Mouse (Mus musculus): ENCODE data around the gene Kmt5c.

Kmt5c gene

DNA sequence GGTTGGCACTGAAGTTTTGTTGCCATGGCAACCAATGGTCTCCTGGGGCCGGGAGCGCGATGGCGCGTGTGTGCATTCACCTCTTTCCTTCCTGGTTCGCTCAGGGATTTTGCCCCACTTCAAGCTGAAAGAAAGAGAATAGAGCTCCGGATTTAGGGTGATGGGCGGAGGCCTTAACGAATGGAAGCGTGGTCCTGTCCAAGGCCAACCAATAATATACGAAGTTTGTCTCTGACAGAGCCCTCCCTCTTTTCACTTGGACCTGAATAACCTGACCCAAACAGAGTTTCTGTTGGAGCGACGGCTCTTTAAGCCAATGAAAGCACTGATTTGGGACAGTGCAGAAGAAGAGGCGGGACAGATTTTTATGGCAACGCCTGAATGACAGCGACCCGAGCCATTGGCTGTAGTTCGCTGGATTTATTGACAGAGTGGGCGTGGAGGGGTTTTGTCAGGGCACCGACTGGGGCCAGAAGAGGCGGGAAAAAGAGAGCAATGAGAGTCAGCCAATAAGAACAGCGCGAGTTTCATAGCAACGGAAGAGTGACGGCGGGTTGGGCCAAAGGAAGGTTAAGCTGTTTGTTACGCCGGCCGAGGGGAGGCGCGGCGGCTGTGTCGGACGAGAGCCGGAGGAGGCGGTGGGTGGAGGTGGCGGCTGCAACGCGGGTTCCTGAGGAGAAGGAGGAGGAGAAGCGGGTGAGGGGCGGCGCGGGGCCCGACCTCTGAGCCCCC, at the start of gene Kmt5c:
Gene Kmt5c, plus strand, starts transcription at position 572 of the 732 bp plus-strand sequence.
- peak; percentile 98 for DNase-seq (ENCODE audit: low read depth, low spot score)

- peak; percentile 82 for DNase-seq (ENCODE audit: low read depth, low spot score)
Observed at GRCm38 (mm10) chr7:4690387-4690786, 49.5 kb upstream of the Kmt5c start, which contains the start of gene Brsk1. Brsk1 (plus strand) TSS chr7:4690604.

DNA sequence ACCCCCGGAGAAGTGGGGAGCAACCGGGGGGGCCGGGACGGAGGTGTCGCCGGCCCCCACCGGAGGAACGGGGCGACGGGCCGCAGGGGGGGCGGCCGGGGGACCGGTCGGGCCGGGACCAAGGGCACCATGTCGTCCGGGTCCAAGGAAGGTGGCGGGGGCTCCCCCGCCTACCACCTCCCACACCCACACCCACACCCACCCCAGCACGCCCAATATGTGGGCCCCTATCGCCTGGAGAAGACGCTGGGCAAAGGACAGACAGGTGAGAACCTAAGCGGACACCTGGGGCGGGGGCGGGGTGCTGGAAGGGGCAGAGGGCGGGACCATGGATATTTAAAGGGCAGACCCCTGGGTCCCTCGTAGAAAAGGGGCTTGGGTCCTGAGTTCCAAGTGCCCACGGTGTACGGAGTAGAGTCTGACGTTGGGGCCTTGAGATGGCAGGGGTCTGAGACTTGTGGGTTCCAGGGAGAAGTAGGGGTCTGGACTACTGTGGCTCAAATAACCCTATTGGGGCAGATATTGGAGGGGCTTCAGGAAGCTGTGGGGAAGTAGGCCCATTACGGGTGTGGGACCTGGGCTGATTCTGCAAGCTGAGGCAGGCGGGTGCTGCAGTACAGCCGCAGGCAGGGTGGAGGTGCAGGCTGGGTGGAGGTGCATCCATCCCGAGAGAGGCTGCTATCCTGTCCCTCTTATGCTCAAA, 48.8 kb upstream of the Kmt5c start:
- DNase-seq (ENCODE audit: low read depth, low spot score), result no peak

GRCm38 (mm10) chr7:4693004-4693403, 46.9 kb upstream of the Kmt5c start:
- no peak for DNase-seq (ENCODE audit: low read depth, low spot score)

GRCm38 (mm10) chr7:4702334-4702733, 37.6 kb upstream of the Kmt5c start:
- no peak for DNase-seq (ENCODE audit: low read depth, low spot score)

GRCm38 (mm10) chr7:4703195-4703594, 36.7 kb upstream of the Kmt5c start:
- DNase-seq (ENCODE audit: low read depth, low spot score), result no peak

- DNase-seq (ENCODE audit: low read depth, low spot score), result no peak
Observed at GRCm38 (mm10) chr7:4705098-4705497, 34.8 kb upstream of the Kmt5c start.

DNA sequence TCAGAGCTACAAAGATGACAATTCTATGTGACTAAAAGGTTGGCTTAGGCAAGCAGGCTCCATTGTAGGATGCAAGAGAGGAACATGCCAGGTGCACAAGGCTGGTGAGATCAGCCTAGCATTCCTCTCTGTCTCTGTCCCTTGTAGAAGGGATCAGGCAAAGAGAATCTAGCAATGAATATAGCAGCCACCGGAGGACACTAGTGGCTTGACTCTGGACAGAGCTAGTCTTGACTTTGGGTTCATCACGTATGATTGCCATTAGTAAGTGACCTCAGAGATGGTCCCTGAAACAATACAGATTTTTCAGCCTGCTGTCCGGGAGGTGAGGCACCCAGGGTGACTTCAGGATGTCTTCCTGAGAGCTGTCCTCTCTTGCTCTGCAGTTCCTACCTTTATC, 27.3 kb upstream of the Kmt5c start:
- no peak for DNase-seq (ENCODE audit: low read depth, low spot score)

- no peak for DNase-seq (ENCODE audit: low read depth, low spot score)
Observed at GRCm38 (mm10) chr7:4716955-4717354, 23.0 kb upstream of the Kmt5c start.

DNA sequence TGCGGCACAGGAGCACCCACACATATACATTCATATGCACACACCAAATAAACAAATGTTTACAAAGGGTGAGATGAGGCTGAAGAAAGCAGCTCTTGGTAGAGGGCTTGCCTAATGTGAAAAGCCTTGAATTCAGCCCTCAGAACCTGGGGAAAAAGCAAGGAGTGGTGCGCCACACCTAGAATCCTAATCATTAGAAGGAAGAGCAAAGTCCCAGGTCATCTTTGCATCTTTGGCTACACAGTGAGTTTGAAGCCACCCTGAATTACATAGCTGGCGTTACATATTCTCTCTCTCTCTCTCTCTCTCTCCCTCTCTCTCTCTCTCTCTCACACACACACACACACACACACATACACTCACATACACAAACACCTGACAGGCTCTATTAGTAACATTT, 20.6 kb upstream of the Kmt5c start:
- no peak for DNase-seq (ENCODE audit: low read depth, low spot score)

DNA sequence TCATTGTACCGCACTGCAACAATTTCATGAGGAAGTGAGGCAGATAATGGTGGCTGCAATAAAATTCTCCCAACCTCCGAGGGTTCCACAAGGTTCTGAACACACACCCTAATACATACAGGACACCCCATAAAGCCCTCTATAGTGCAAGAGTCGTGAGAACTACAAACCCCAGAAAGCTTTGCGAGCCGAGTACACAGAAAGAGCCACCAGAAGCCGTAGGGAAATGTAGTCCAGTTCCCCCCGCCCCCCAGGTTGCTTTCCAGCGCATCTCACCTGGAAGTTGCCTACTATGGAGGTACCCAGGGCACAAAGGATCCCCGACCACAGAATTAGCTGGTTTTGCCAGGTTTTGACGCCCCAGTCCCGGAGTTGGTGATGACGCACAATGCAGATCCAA, 16.4 kb upstream of the Kmt5c start:
- no peak for DNase-seq (ENCODE audit: low read depth, low spot score)

DNA sequence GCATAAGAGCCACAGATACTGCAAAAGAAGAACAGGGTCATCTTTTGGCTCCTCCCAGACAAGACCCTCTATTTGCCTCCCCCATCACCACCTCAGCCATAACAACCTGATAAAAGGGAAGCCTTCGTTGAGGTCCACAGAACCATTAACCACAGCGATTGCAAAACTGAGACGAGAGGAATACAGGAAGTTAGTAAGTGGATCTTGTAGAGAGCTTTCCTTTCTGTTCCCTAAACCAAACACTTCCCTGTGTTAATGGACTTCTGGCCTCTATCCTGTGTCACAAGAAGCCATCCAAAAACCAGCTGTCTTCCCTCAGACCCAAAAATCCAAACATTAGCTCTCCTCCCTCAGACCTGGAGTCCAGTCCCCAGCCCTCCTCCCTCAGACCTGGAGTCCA, 15.6 kb upstream of the Kmt5c start:
- DNase-seq (ENCODE audit: low read depth, low spot score), result no peak

- no peak for DNase-seq (ENCODE audit: low read depth, low spot score)
Observed at GRCm38 (mm10) chr7:4725169-4725568, 14.7 kb upstream of the Kmt5c start, which contains the start of gene Tmem150b. Tmem150b (minus strand) TSS chr7:4725249.

GRCm38 (mm10) chr7:4731090-4731489, 8.8 kb upstream of the Kmt5c start:
- DNase-seq (ENCODE audit: low read depth, low spot score), result no peak

- no peak for DNase-seq (ENCODE audit: low read depth, low spot score)
Observed at GRCm38 (mm10) chr7:4732968-4733392, 6.9 kb upstream of the Kmt5c start.

DNA sequence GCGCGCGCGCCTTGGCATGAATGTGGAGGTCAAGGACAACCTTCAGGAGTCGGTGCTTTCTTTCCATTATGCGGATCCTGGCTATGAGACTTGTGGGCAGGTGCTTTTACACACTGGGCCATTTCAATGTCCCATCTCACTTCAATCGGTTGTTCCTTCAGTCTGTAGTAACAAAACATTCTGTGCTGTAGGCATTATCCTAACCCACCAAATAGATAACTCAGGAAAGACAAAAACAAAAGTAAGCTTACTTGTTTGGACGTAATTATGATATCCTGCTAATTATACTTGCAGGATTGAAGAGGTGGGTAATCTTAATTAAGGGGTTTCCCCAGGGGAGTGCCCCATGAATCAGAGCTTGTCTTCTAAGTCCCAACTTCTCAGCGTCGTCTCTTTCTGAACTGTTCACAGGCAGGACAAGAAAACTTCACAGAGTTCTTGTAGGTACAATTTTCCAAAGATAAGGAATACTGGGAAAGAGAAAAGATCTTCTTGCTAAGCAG, 823 bp upstream of the Kmt5c start:
- DNase-seq (ENCODE audit: low read depth, low spot score), result no peak

DNA sequence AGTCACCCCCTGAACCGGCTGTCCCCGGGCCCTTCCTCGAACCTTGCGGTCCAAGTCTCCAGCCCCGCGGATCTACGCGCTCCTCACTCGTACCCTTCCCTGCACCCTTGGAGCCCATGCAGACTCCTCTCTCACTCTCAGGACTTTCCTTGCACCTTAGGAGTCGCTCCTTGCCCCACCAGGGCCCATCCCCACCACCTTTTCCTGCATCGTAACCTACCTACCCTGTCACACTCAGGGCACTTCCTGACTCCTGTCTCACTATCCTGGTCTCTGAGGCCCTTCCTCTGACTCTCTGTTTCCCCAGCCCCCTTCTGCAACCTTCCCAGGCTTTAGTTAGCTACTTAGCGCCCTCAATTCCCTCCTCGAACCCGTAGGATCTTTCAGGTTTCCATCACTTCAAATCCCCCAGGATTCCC, 403 bp downstream of the Kmt5c start:
- no peak for DNase-seq (ENCODE audit: low read depth, low spot score)

DNA sequence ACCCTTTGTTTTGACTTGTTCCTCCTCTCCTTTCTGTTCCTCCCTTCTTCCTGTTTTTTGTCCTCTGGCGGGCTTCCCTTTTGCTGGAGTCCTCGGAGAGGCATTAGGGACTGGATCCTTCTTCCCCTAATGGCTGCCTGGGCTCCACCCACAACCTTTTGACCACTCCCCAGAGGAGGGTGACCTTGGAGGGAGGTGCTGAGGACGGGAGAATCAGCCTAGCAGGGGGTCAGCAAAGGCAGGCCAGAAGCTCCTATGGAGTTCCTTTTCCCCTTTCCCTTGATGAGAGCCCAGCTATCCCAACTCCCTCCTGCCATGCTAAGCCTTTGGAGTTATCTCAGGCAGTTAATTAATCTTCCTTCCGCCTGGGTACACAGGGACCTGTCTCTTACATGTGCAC, 1.2 kb downstream of the Kmt5c start:
- DNase-seq (ENCODE audit: low read depth, low spot score), result no peak

GRCm38 (mm10) chr7:4741672-4742481, 2.0 kb downstream of the Kmt5c start:
- no peak for DNase-seq (ENCODE audit: low read depth, low spot score)

DNA sequence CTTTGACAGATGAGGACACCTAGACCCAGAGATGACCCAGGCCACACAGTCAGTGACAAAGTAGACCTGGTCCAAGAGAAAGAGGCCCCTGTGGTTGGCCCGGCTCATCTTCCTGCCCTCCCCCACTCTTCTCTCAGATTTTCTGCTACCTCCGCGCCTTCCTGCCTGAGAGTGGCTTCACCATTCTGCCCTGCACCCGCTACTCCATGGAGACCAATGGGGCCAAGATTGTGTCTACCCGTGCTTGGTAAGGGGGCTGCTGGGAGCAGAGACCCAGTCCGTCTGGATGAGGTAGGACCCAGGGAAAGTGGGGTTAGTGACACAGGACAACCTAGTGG, 2.5 kb downstream of the Kmt5c start:
- DNase-seq (ENCODE audit: low read depth, low spot score), result no peak

- no peak for DNase-seq (ENCODE audit: low read depth, low spot score)
Observed at GRCm38 (mm10) chr7:4743354-4743753, 3.4 kb downstream of the Kmt5c start.

- DNase-seq (ENCODE audit: low read depth, low spot score), result no peak
Observed at GRCm38 (mm10) chr7:4744886-4745285, 5.0 kb downstream of the Kmt5c start.

All from embryo, embryonic 11.5 days (tissue).